Mouse (Mus musculus) forebrain, postnatal 0 days (tissue): ENCODE results near the gene Ep400. TPM values are rescaled to one million over a fixed set of nuclear protein-coding genes. Genes with fewer than 3 reads are reported as not detected.

ENCODE experiments used
- ATAC-seq: fragments of 200-750 bp; cut with Nextera tagmentation; 2 replicates; pipeline ENCODE4 v1.8.0; 2017; ENCODE audit warnings: mild to moderate bottlenecking, moderate library complexity
- DNase-seq: peaks from one replicate; pipeline ENCODE4 v3.0.0-alpha.2; 2015
- H3K27ac ChIP-seq: fragments of 300-500 bp; sonication (generic); 2 replicates; pipeline ENCODE4 v1.5.1; 2014; ENCODE audit warnings: low read depth, mild to moderate bottlenecking, antibody characterized with exemption, low read length, moderate library complexity, mixed read lengths
- H3K27me3 ChIP-seq: fragments of 300-500 bp; sonication (generic); 2 replicates; pipeline ENCODE4 v1.6.1; 2014; ENCODE audit warnings: mild to moderate bottlenecking, low read length, mixed read lengths; ENCODE audit not compliant: insufficient read depth
- H3K36me3 ChIP-seq: fragments of 300-500 bp; sonication (generic); 2 replicates; pipeline ENCODE4 v1.6.1; 2014; ENCODE audit warnings: mild to moderate bottlenecking, moderate library complexity; ENCODE audit not compliant: insufficient read depth
- H3K4me1 ChIP-seq: fragments of 300-500 bp; sonication (generic); 2 replicates; pipeline ENCODE4 v1.6.1; 2014; ENCODE audit warnings: antibody characterized with exemption; ENCODE audit not compliant: insufficient read depth
- H3K4me2 ChIP-seq: fragments of 300-500 bp; sonication (generic); 2 replicates; pipeline ENCODE4 v1.6.1; 2014; ENCODE audit warnings: low read depth, mild to moderate bottlenecking, moderate library complexity
- H3K4me3 ChIP-seq: fragments of 300-500 bp; sonication (generic); 2 replicates; pipeline ENCODE4 v1.5.1; 2014; ENCODE audit warnings: low read depth, low read length, mixed read lengths
- H3K9ac ChIP-seq: fragments of 300-500 bp; sonication (generic); 2 replicates; pipeline ENCODE4 v1.6.1; 2014; ENCODE audit warnings: mild to moderate bottlenecking
- H3K9me3 ChIP-seq: fragments of 300-500 bp; sonication (generic); 2 replicates; pipeline ENCODE4 v1.6.1; 2016; ENCODE audit warnings: low read length
- CTCF ChIP-seq: sonication (generic); IDR thresholded peaks from 2 replicates; pipeline ENCODE4 v1.5.1; 2016; ENCODE audit warnings: antibody characterized with exemption, control low read depth, low read depth
- WGBS: fragments of 180-500 bp; shearing (Covaris S2); extraction: QIAGEN DNeasy Blood & Tissue Kit; methylation state at CpG from one replicate; pipeline ENCODE4 v1.1.7; 2014; 5-methylcytosine and 5-hydroxymethylcytosine counted together
- polyA plus RNA-seq: library from polyadenylated mRNA; unstranded; fragments of >200 nt; fragmentation: Nextera tagmentation; extraction: Ambion mirVana; gene quantifications from 2 replicates; pipeline ENCODE4 v1.2.1, GENCODE M21; 2015
- total RNA-seq: library from RNA; depleted of rRNA; stranded (reverse); fragments of >200 nt; gene quantifications from 2 replicates; pipeline ENCODE4 v1.2.3, GENCODE M21; 2014

Gene Ep400
- total and polyA plus RNA-seq, 2 experiments from 2014 or later: 37.4 to 66.4 TPM

DNA sequence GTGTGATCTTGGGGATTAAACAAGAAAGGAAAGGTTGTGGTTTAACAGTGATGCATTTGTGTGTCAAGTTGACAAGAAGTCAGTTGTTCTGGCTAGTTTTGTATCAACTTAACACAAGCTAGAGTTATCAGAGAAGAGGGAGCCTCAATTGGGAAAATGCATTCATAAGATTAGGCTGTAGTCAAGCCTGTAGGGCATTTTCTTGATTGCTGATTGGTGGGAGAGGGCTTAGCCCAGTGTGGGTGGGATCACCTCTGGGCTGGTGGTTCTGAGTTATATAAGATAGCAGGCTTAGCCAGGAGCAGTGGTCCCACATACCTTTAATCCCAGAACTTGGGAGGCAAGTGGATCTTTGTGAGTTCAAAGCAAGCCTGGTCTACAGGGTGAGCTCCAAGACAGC lies 124.1 kb downstream of the Ep400 start:
- H3K36me3 ChIP-seq: peaks cover 48% of the 10 kb centered on the region
- no peak overlapping the region for H3K4me3 ChIP-seq
- TF ChIP-seq CTCF: no peak
- no peaks in the 10 kb centered on the region for H3K27me3 ChIP-seq
- no peak overlapping the region for H3K9ac ChIP-seq
- no peaks in the 10 kb centered on the region for H3K4me1 ChIP-seq
- no peak overlapping the region for H3K4me2 ChIP-seq
- DNase-seq (no peak), ATAC-seq (no peak)
- H3K27ac ChIP-seq: no peak overlapping the region
- H3K9me3 ChIP-seq: no peaks in the 10 kb centered on the region

DNA sequence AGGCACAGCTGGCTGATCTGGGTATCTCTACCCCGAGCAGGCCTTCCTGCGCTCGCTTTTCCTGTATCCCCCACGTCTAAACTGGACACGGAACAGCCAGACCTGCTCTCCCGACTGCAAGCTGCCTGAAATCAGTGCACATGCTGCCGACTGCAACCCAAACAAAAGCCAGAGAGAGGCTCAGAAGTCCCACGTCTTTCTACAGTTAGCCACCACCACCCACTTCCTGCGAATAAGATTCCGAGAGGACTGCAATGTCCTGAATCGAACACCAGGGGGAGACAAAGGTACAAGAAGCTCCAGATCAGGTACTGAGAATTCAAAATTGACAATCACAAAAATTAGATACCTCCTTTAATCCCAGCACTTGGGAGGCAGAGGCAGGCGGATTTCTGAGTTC lies 131.1 kb downstream of the Ep400 start:
- H3K4me3 ChIP-seq: no peak overlapping the region
- TF ChIP-seq CTCF: peak; percentile 87
- no peaks in the 10 kb centered on the region for H3K4me1 ChIP-seq
- DNase-seq (peak; percentile 84), ATAC-seq (peak; percentile 59)
- no peaks in the 10 kb centered on the region for H3K9me3 ChIP-seq
- H3K27ac ChIP-seq: no peak overlapping the region
- H3K9ac ChIP-seq: no peak overlapping the region
- 28% methylated on average over 12 of the region's 12 CpGs for WGBS
- H3K4me2 ChIP-seq: 0 out of 2 replicates have a peak overlapping the region, but pooled peaks have one; percentile 17
- no peaks in the 10 kb centered on the region for H3K36me3 ChIP-seq
- no peaks in the 10 kb centered on the region for H3K27me3 ChIP-seq

DNA sequence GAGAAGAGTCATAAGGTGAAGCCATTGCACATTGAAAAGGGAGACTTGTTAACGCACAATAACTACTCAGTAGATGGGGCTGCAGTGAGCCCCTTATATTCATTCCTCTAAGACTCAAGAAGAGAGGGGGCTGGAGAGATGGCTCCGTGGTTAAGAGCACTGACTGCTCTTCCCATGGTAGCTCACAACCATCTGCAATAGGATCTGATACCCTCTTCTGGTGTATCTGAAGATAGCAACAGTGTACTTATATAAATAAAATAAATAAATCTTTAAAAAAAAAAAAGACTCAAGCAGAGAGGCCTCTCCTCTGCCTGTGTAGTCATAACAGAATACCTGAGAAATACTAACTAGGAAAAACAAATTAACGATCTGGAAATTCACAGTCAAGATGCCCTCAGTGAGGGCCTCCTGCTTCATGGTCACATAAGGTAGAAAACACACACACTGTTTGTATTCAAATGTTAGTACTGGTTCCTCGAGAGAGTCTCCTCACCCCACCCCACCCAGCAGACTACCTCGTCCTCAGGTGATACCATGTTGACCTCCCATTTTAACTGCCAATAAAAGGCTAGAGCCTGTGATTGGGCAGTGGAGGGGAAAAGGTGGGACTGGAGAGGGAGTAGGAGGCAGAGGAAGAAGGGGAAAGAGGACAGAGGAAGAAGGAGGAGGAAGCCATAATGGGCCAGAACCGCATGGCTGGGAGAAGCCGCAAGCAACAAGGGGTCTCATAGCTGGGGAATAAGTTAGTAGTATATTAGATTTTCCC lies 132.0 kb downstream of the Ep400 start:
- TF ChIP-seq CTCF: no peak
- H3K4me3 ChIP-seq: no peak overlapping the region
- 75% methylated on average over 7 of the region's 7 CpGs for WGBS
- no peaks in the 10 kb centered on the region for H3K4me1 ChIP-seq
- DNase-seq: no peak
- H3K9me3 ChIP-seq: no peaks in the 10 kb centered on the region
- 0 out of 2 replicates have a peak, but pooled peaks have one; percentile 32 for ATAC-seq
- H3K27ac ChIP-seq: no peak overlapping the region
- no peaks in the 10 kb centered on the region for H3K27me3 ChIP-seq
- no peak overlapping the region for H3K4me2 ChIP-seq
- H3K36me3 ChIP-seq: no peaks in the 10 kb centered on the region
- no peak overlapping the region for H3K9ac ChIP-seq

DNA sequence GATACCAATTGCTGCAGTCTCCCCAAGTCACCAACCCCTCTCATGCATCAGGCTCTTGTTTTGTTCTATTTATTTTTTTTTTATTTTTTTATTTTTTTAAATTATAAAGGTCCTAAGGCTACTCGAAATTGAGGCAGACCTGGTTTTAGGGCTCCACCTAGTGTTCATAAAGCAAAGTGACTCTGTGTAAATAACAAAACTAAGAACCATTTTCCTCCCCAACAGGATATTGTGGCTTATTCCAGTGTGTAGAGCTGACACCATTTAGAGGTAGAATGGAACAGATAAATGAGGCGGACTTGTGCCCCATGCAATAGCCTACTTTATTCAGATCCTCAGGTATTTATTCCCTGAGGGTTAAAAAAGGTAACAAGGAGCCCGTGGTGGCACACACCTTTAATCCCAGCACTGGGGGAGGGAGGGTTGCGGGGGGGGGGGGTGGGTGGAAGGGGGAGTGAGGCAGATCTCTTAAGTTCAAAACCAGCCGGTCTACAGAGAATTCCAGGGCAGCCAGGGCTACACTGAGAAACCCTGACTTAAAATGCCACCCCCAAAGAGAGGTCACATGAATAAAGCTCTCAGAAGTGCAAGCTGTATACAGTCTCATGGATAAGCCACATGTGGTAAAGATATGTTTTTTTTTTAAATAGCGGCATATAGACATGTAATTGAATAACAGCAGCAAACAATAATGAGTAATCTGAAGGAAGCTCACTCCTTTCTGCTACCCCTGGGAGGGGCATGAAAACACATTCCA lies 134.4 kb downstream of the Ep400 start:
- no peaks in the 10 kb centered on the region for H3K36me3 ChIP-seq
- H3K4me1 ChIP-seq: no peaks in the 10 kb centered on the region
- H3K4me2 ChIP-seq: no peak overlapping the region
- H3K9ac ChIP-seq: no peak overlapping the region
- H3K9me3 ChIP-seq: no peaks in the 10 kb centered on the region
- ATAC-seq (peak; percentile 65), DNase-seq (peak; percentile 70)
- H3K4me3 ChIP-seq: no peak overlapping the region
- 42% methylated on average over 6 of the region's 6 CpGs for WGBS
- no peak overlapping the region for H3K27ac ChIP-seq
- TF ChIP-seq CTCF: peak; percentile 80
- H3K27me3 ChIP-seq: no peaks in the 10 kb centered on the region

DNA sequence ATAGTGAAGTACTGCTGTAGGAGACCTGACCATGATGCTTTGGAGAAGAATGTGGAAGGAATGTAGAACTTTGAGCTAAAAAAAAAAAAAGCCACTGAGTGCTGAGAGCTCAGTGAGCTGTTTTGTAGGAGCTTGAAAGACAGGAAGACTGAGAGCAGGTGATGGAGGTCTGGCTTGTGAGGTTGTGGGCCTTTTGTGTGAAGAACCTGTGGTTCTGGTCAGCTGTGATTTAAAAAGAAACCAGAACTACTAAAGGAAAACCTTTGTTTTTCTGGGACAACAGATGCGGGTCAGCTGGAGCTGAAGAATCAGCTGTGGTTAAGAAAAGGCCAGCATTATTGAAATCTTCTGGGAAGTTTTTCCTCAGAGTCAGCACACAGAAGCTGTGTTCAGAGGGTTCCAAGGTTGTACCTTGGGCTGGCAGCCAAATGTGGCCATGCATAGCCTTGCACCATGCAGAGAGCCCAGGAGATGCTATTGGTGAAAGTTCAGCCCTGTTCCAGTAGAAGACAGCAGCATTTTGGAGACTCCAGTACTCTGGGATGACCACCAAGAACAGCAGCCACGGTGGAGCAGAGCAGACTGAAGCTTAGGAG lies 140.9 kb downstream of the Ep400 start:
- no peak for TF ChIP-seq CTCF
- DNase-seq: no peak
- ATAC-seq: no peak
- H3K9ac ChIP-seq: no peak overlapping the region
- H3K9me3 ChIP-seq: no peaks in the 10 kb centered on the region
- H3K27me3 ChIP-seq: no peaks in the 10 kb centered on the region
- no peaks in the 10 kb centered on the region for H3K4me1 ChIP-seq
- no peak overlapping the region for H3K4me2 ChIP-seq
- no peak overlapping the region for H3K27ac ChIP-seq
- no peaks in the 10 kb centered on the region for H3K36me3 ChIP-seq
- 71% methylated on average over 2 of the region's 2 CpGs for WGBS
- no peak overlapping the region for H3K4me3 ChIP-seq

DNA sequence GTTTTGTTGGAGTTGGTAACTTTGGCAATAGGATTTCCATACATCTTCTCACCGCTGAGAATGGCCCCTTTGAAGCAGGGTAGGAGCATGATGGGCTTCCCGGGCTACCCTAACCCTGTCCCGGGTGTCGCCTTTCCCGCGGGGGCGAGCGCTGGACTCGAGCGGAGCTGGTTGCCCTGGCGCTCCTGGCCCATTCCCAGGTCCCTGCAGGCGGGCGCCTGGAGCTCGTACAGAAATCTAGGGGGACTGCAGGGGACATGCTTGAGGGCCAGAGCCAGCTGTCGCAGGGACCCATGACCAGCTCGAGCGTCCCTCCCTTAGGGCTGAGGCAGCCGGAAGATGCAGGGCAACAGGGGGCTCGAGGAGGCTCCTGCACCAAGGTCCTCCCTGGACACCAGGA lies 142.4 kb downstream of the Ep400 start:
- H3K27me3 ChIP-seq: no peaks in the 10 kb centered on the region
- ATAC-seq (no peak), DNase-seq (no peak)
- H3K36me3 ChIP-seq: no peaks in the 10 kb centered on the region
- no peak overlapping the region for H3K27ac ChIP-seq
- H3K4me3 ChIP-seq: no peak overlapping the region
- no peaks in the 10 kb centered on the region for H3K4me1 ChIP-seq
- TF ChIP-seq CTCF: no peak
- H3K4me2 ChIP-seq: no peak overlapping the region
- H3K9me3 ChIP-seq: no peaks in the 10 kb centered on the region
- WGBS: 24% methylated on average over 19 of the region's 19 CpGs
- no peak overlapping the region for H3K9ac ChIP-seq

DNA sequence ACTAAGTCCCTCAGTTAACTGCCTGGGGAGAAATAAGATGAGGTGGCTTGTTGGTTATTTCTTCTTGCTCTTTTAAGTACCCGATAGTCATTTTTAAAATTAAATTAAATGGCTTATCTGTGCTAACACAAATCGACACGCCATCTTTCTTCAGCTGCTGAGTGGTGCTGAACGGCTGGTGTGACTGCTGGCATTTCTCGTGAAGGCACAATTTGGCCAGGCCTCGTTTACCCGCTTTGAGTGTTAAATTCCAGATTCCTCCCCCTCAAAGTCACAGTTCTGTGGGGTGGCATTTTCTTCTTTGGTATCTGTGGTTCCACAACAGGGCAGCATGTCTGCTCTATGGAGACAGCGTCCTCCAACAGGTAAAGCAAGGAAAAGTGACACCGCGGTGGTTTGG lies 143.2 kb downstream of the Ep400 start:
- Histone ChIP-seq H3K9ac (no peak overlapping the region), H3K9me3 (no peaks in the 10 kb centered on the region), H3K4me3 (no peak overlapping the region), H3K4me1 (no peaks in the 10 kb centered on the region), H3K27ac (no peak overlapping the region), H3K4me2 (no peak overlapping the region), H3K36me3 (no peaks in the 10 kb centered on the region), H3K27me3 (no peaks in the 10 kb centered on the region)
- TF ChIP-seq CTCF: no peak
- ATAC-seq (no peak), DNase-seq (no peak)
- WGBS: 69% methylated on average over 10 of the region's 10 CpGs
